Mouse (Mus musculus) midbrain, embryonic 12.5 days (tissue): ENCODE measurements around the gene Phactr4. TPM values are rescaled to one million over a fixed set of nuclear protein-coding genes. Genes with fewer than 3 reads are reported as not detected.

Source experiments
- ATAC-seq: fragments of 200-750 bp; cut with Nextera tagmentation; 2 replicates; pipeline ENCODE4 v1.8.0; 2017; ENCODE audit warnings: low read depth, moderate TSS enrichment, moderate library complexity; ENCODE audit not compliant: low FRiP score
- H3K27ac ChIP-seq: fragments of 300-500 bp; sonication (generic); replicated peaks from 2 replicates; pipeline ENCODE4 v1.5.1; 2016; ENCODE audit warnings: mild to moderate bottlenecking
- H3K27me3 ChIP-seq: fragments of 300-500 bp; sonication (generic); 2 replicates; pipeline ENCODE4 v1.6.1; 2016; ENCODE audit warnings: mild to moderate bottlenecking
- H3K36me3 ChIP-seq: fragments of 300-500 bp; sonication (generic); 2 replicates; pipeline ENCODE4 v1.6.1; 2016
- H3K4me1 ChIP-seq: fragments of 300-500 bp; sonication (generic); 2 replicates; pipeline ENCODE4 v1.6.1; 2016
- H3K4me2 ChIP-seq: fragments of 300-500 bp; sonication (generic); replicated peaks from 2 replicates; pipeline ENCODE4 v1.6.1; 2016; ENCODE audit warnings: mild to moderate bottlenecking, moderate library complexity
- H3K4me3 ChIP-seq: fragments of 300-500 bp; sonication (generic); 2 replicates; pipeline ENCODE4 v1.5.1; 2016; ENCODE audit warnings: mild to moderate bottlenecking
- H3K9ac ChIP-seq: fragments of 300-500 bp; sonication (generic); replicated peaks from 2 replicates; pipeline ENCODE4 v1.6.1; 2016; ENCODE audit warnings: mild to moderate bottlenecking, moderate library complexity
- H3K9me3 ChIP-seq: fragments of 300-500 bp; sonication (generic); 2 replicates; pipeline ENCODE4 v1.6.1; 2016; ENCODE audit warnings: mild to moderate bottlenecking
- WGBS: fragments of 180-500 bp; shearing (Covaris S2); methylation state at CpG from one replicate; pipeline ENCODE4 v1.1.7; 2016; 5-methylcytosine and 5-hydroxymethylcytosine counted together
- microRNA-seq: library from miRNA; unstranded; fragments of <30 nt; microRNA quantifications from one replicate; pipeline ENCODE4, GENCODE M21; 2017
- polyA plus RNA-seq: library from polyadenylated mRNA; unstranded; fragments of >200 nt; fragmentation: Nextera tagmentation; extraction: Ambion mirVana; gene quantifications from 2 replicates; pipeline ENCODE4 v1.2.1, GENCODE M21; 2016

Gene Phactr4
- polyA plus RNA-seq, 1 experiment from 2014 or later: 20.7 TPM

- H3K9me3 ChIP-seq: no peaks in the 10 kb centered on the region
- peaks cover 61% of the 10 kb centered on the region for H3K36me3 ChIP-seq
- no peak overlapping the region for H3K4me3 ChIP-seq
- WGBS: 88% methylated on average over 5 of the region's 5 CpGs
- H3K4me1 ChIP-seq: peaks cover 14% of the 10 kb centered on the region
- H3K27me3 ChIP-seq: no peaks in the 10 kb centered on the region
- H3K27ac ChIP-seq: no peak overlapping the region
- H3K4me2 ChIP-seq: no peak overlapping the region
- ATAC-seq: no peak
- no peak overlapping the region for H3K9ac ChIP-seq
Measured at GRCm38 (mm10) chr4:132312627-132313026, 109.7 kb downstream of the Phactr4 start.

GRCm38 (mm10) chr4:132311801-132312200, 110.5 kb downstream of the Phactr4 start:
- Histone ChIP-seq H3K9me3 (no peaks in the 10 kb centered on the region), H3K4me3 (no peak overlapping the region), H3K27ac (no peak overlapping the region), H3K36me3 (peaks cover 52% of the 10 kb centered on the region), H3K4me2 (no peak overlapping the region), H3K27me3 (no peaks in the 10 kb centered on the region), H3K4me1 (peaks cover 14% of the 10 kb centered on the region), H3K9ac (no peak overlapping the region)
- 54% methylated on average over 3 of the region's 3 CpGs for WGBS
- ATAC-seq: no peak

GRCm38 (mm10) chr4:132311209-132311608, 111.1 kb downstream of the Phactr4 start:
- no peak for ATAC-seq
- WGBS: 36% methylated on average over 1 of the region's 1 CpGs
- H3K36me3 ChIP-seq: peaks cover 46% of the 10 kb centered on the region

GRCm38 (mm10) chr4:132309849-132310472, 112.3 kb downstream of the Phactr4 start:
- peak overlapping the region; percentile 65 for H3K4me3 ChIP-seq
- H3K4me1 ChIP-seq: peaks cover 14% of the 10 kb centered on the region
- H3K4me2 ChIP-seq: peak overlapping the region; percentile 93
- H3K36me3 ChIP-seq: peaks cover 41% of the 10 kb centered on the region
- H3K9me3 ChIP-seq: no peaks in the 10 kb centered on the region
- WGBS: 38% methylated on average over 10 of the region's 10 CpGs
- H3K27me3 ChIP-seq: no peaks in the 10 kb centered on the region
- no peak for ATAC-seq
- H3K27ac ChIP-seq: peak overlapping the region; percentile 84
- peak overlapping the region; percentile 81 for H3K9ac ChIP-seq

More at GRCm38 (mm10) chr4:132311209-132311608, 111.1 kb downstream of the Phactr4 start:
- Histone ChIP-seq H3K9ac (no peak overlapping the region), H3K4me2 (no peak overlapping the region), H3K9me3 (no peaks in the 10 kb centered on the region), H3K4me3 (no peak overlapping the region), H3K27me3 (no peaks in the 10 kb centered on the region), H3K4me1 (peaks cover 14% of the 10 kb centered on the region), H3K27ac (no peak overlapping the region)

GRCm38 (mm10) chr4:132309140-132309848, 113.0 kb downstream of the Phactr4 start:
- Histone ChIP-seq H3K9me3 (no peaks in the 10 kb centered on the region), H3K4me3 (peak overlapping the region; percentile 65), H3K27me3 (no peaks in the 10 kb centered on the region), H3K27ac (peak overlapping the region; percentile 84), H3K4me2 (peak overlapping the region; percentile 93), H3K36me3 (peaks cover 40% of the 10 kb centered on the region), H3K9ac (peak overlapping the region; percentile 81), H3K4me1 (peaks cover 14% of the 10 kb centered on the region)
- ATAC-seq: no peak
- 1% methylated on average over 15 of the region's 15 CpGs for WGBS

GRCm38 (mm10) chr4:132308437-132309139, 113.7 kb downstream of the Phactr4 start:
- peak overlapping the region; percentile 93 for H3K4me2 ChIP-seq
- H3K27ac ChIP-seq: peak overlapping the region; percentile 84
- H3K4me3 ChIP-seq: peak overlapping the region; percentile 65
- peak; percentile 91 for ATAC-seq
- H3K9me3 ChIP-seq: no peaks in the 10 kb centered on the region
- peak overlapping the region; percentile 81 for H3K9ac ChIP-seq
- H3K36me3 ChIP-seq: peaks cover 33% of the 10 kb centered on the region
- H3K27me3 ChIP-seq: no peaks in the 10 kb centered on the region
- 1% methylated on average over 41 of the region's 41 CpGs for WGBS
- H3K4me1 ChIP-seq: peaks cover 14% of the 10 kb centered on the region

- no peak overlapping the region for H3K4me2 ChIP-seq
- no peak overlapping the region for H3K27ac ChIP-seq
- peaks cover 21% of the 10 kb centered on the region for H3K4me1 ChIP-seq
- ATAC-seq: no peak
- no peaks in the 10 kb centered on the region for H3K9me3 ChIP-seq
- H3K9ac ChIP-seq: no peak overlapping the region
- H3K36me3 ChIP-seq: peaks cover 11% of the 10 kb centered on the region
- no peak overlapping the region for H3K4me3 ChIP-seq
- 77% methylated on average over 6 of the region's 6 CpGs for WGBS
- H3K27me3 ChIP-seq: no peaks in the 10 kb centered on the region
Measured at GRCm38 (mm10) chr4:132306004-132306403, 116.3 kb downstream of the Phactr4 start.

Small RNAs within 50 kb of the gene (microRNA-seq; reads per million reads assigned to microRNA genes)
- not detected for gene Gm25707

Other genes starting within 250 kb of the Phactr4 start
- 150 and 151 TPM in 2 replicates for gene Ythdf2, start 210.2 kb downstream of the Phactr4 start, polyA plus RNA-seq
- 44.8 and 46.4 TPM in 2 replicates for gene Gmeb1, start 160.9 kb downstream of the Phactr4 start, polyA plus RNA-seq
- gene Taf12, start 148.1 kb downstream of the Phactr4 start, polyA plus RNA-seq: 58.3 and 63.8 TPM in 2 replicates
- 0.42 and 1.5 TPM in 2 replicates for gene Rab42, start 119.1 kb downstream of the Phactr4 start, polyA plus RNA-seq
- 79.2 and 80.6 TPM in 2 replicates for gene Trnau1ap, start 93.0 kb downstream of the Phactr4 start, polyA plus RNA-seq
- 90.2 and 92.9 TPM in 2 replicates for gene Rcc1, start 68.9 kb downstream of the Phactr4 start, polyA plus RNA-seq
- 22.2 and 27.3 TPM in 2 replicates for gene Med18, start 41.4 kb upstream of the Phactr4 start, polyA plus RNA-seq
- 11.7 TPM in 2 replicates for gene Sesn2, start 88.0 kb upstream of the Phactr4 start, polyA plus RNA-seq
- gene Atpif1, start 111.2 kb upstream of the Phactr4 start, polyA plus RNA-seq: 1,144 and 1,189 TPM in 2 replicates
- 176 and 189 TPM in 2 replicates for gene Dnajc8, start 113.1 kb upstream of the Phactr4 start, polyA plus RNA-seq
- gene Ptafr, start 141.6 kb upstream of the Phactr4 start, polyA plus RNA-seq: 0.50 and 0.68 TPM in 2 replicates
- 24.8 and 27.6 TPM in 2 replicates for gene Eya3, start 216.5 kb upstream of the Phactr4 start, polyA plus RNA-seq